Mouse (Mus musculus) liver, embryonic 13.5 days (tissue): ENCODE measurements around the gene Pwp2. TPM values are rescaled to one million over a fixed set of nuclear protein-coding genes. Genes with fewer than 3 reads are reported as not detected.
"Not testable (repeated sequence)": the region's sequence is repeated elsewhere in the genome, so short reads cannot be mapped to it uniquely, and the experiment has no call there.

Experiments used
- ATAC-seq: fragments of 200-750 bp; cut with Nextera tagmentation; 2 replicates; pipeline ENCODE4 v1.8.0; 2017; ENCODE audit warnings: low read depth, mild to moderate bottlenecking, moderate number of reproducible peaks, moderate library complexity
- DNase-seq: peaks from one replicate; pipeline ENCODE4 v3.0.0; 2022
- H3K27ac ChIP-seq: fragments of 300-500 bp; sonication (generic); 2 replicates; pipeline ENCODE4 v1.5.1; 2015; ENCODE audit warnings: moderate library complexity, mild to moderate bottlenecking, inconsistent platforms
- H3K27me3 ChIP-seq: fragments of 300-500 bp; sonication (generic); 2 replicates; pipeline ENCODE4 v1.6.1; 2015; ENCODE audit warnings: mild to moderate bottlenecking, inconsistent platforms
- H3K36me3 ChIP-seq: fragments of 300-500 bp; sonication (generic); 2 replicates; pipeline ENCODE4 v1.6.1; 2015; ENCODE audit warnings: mild to moderate bottlenecking, inconsistent platforms
- H3K4me1 ChIP-seq: fragments of 300-500 bp; sonication (generic); replicated peaks from 2 replicates; pipeline ENCODE4 v1.6.1; 2015; ENCODE audit warnings: inconsistent platforms
- H3K4me2 ChIP-seq: fragments of 300-500 bp; sonication (generic); 2 replicates; pipeline ENCODE4 v1.6.1; 2015; ENCODE audit warnings: inconsistent platforms, mild to moderate bottlenecking, moderate library complexity
- H3K4me3 ChIP-seq: fragments of 300-500 bp; sonication (generic); replicated peaks from 2 replicates; pipeline ENCODE4 v1.5.1; 2015; ENCODE audit warnings: mild to moderate bottlenecking, inconsistent platforms
- H3K9ac ChIP-seq: fragments of 300-500 bp; sonication (generic); 2 replicates; pipeline ENCODE4 v1.6.1; 2015; ENCODE audit warnings: mild to moderate bottlenecking, inconsistent platforms
- H3K9me3 ChIP-seq: fragments of 300-500 bp; sonication (generic); replicated peaks from 2 replicates; pipeline ENCODE4 v1.6.1; 2016; ENCODE audit warnings: inconsistent platforms
- WGBS: fragments of 180-500 bp; shearing (Covaris S2); methylation state at CpG from one replicate; pipeline ENCODE4 v1.1.7; 2015; ENCODE audit not compliant: insufficient replicate concordance; 5-methylcytosine and 5-hydroxymethylcytosine counted together
- polyA plus RNA-seq: library from polyadenylated mRNA; unstranded; fragments of >200 nt; fragmentation: Nextera tagmentation; extraction: Ambion mirVana; gene quantifications from 2 replicates; pipeline ENCODE4 v1.2.1, GENCODE M21; 2015

Pwp2 gene
- polyA plus RNA-seq, 1 experiment from 2014 or later, result 16.6 TPM

DNA sequence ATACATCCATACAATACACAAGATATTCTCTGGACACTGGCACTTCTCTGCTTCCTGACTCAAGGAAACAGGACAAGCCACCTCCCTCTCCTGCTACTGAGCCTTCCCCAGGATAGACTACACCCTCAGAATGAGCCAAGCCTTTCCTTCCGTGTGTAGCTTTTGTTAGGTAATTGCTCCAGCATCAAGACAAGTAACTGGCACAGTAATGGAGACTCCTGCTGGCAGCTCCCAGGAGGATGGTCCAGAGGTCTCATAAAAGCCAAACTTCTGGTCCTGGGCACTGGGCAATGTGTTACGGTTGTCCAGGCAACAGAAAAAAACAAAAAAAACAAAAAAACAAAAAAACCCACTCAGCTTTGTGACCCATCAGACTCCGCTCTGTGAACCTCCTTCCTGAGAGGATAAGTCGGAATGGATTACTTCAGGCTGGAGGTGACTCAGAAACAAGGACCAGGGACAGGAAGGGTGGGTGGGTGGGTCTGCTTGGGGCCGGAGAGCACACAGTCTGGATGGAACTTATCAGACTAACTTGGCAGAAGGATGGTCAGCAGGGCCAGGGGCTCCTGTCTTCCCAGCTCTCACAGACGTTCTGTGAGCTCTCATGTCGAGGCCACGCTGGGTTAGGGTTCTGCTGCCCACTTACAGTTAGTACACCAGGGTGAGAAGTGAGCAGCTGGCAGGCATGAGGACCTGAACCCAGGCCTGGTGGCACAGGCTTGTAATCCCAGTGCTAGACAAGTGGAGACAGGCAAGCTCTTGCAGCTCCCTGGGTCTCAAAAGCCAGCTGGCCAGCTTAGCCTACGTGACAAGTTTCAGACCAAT, 57.7 kb downstream of the Pwp2 start:
- H3K27me3 ChIP-seq, result no peaks in the 10 kb centered on the region

DNA sequence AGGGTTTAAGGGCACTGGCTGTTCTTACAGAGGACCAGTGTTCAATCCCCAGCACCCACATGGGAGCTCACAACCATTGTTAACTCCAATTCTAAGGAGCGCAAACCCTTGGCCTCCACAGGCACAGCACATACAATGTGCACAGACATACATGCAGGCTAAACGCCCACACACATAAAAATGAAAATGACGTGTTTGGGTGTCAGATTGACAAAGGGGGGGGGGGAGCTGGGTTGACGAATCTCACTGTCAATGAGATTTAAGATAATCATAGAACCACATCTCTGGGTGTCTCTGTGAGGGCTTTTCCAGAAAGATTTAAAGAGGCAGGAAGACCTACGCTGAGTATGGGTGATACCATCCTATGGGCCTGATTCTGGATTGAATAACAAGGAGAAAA, 58.6 kb downstream of the Pwp2 start:
- ATAC-seq (no peak), DNase-seq (no peak)
- Histone ChIP-seq H3K4me3 (no peak overlapping the region), H3K9me3 (no peaks in the 10 kb centered on the region), H3K4me1 (peaks cover 6% of the 10 kb centered on the region), H3K4me2 (no peak overlapping the region), H3K36me3 (no peaks in the 10 kb centered on the region), H3K27me3 (no peaks in the 10 kb centered on the region), H3K27ac (no peak overlapping the region), H3K9ac (no peak overlapping the region)
- 66% methylated on average over 5 of the region's 5 CpGs for WGBS

More for the DNA sequence above, 57.7 kb downstream of the Pwp2 start:
- Histone ChIP-seq H3K9ac (no peak overlapping the region), H3K4me2 (no peak overlapping the region), H3K27ac (no peak overlapping the region), H3K36me3 (no peaks in the 10 kb centered on the region), H3K4me3 (no peak overlapping the region), H3K9me3 (no peaks in the 10 kb centered on the region), H3K4me1 (peaks cover 6% of the 10 kb centered on the region)
- DNase-seq, result no peak
- WGBS, result 59% methylated on average over 9 of the region's 9 CpGs
- no peak for ATAC-seq

DNA sequence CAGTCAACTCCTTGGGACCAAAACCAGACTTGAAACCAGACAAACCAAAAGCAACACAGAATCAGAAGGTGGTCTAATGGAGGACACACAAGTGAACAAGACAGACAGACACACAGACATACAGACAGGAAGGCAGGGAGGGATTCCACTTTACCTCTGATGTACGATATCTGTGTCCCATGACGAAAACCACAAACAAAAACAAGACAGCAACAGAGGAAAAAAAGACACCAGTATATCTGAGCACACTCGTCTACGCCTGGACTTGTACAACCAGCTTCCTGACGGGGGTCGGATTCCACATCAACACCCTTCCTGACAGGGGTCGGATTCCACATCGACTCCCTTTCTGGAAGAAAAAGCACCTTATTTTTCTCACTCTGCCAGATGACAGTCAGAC, 59.9 kb downstream of the Pwp2 start:
- not testable (repeated sequence) for ATAC-seq, H3K9me3 ChIP-seq, H3K9ac ChIP-seq, H3K36me3 ChIP-seq, H3K27ac ChIP-seq, H3K4me3 ChIP-seq, H3K27me3 ChIP-seq, H3K4me1 ChIP-seq, DNase-seq, H3K4me2 ChIP-seq
- WGBS, result 43% methylated on average over 8 of the region's 8 CpGs

DNA sequence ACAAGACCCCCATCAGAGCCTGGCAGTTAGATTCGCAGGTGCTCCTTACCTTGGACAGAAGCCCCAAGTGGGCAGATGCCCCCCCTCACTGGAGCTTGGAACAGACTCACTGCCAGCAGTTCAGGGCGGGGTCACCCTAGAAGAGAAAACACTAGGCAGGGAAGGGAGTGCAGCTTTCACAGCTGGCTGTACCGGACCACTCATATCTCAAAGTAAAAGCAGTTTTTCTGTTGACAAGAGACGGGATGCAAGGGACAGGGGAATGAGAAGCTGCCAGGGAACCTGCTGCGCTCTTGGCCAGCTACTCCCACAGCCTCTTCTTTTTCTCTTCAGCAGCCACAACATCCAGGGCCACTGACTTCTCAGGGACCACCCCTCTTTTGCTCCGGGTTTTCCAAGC, 60.8 kb downstream of the Pwp2 start:
- DNase-seq, H3K9ac ChIP-seq, H3K4me2 ChIP-seq, H3K36me3 ChIP-seq, H3K9me3 ChIP-seq, H3K27me3 ChIP-seq, H3K4me3 ChIP-seq, H3K4me1 ChIP-seq, ATAC-seq, H3K27ac ChIP-seq: not testable (repeated sequence)
- WGBS, result 34% methylated on average over 6 of the region's 6 CpGs

Other genes with a start within 250 kb of the Pwp2 start
- gene Trpm2, start 214.6 kb downstream of the Pwp2 start, polyA plus RNA-seq, result 0.73 and 0.94 TPM in 2 replicates
- 4.6 and 5.7 TPM in 2 replicates for gene 1810043G02Rik, start 206.6 kb downstream of the Pwp2 start, polyA plus RNA-seq
- 94.0 and 98.3 TPM in 2 replicates for gene Pfkl, start 175.1 kb downstream of the Pwp2 start, polyA plus RNA-seq
- gene Dnmt3l, start 143.2 kb downstream of the Pwp2 start, polyA plus RNA-seq, result not detected in 2 replicates
- not detected in 2 replicates for gene Aire, start 141.5 kb downstream of the Pwp2 start, polyA plus RNA-seq
- gene Icosl, start 115.8 kb downstream of the Pwp2 start, polyA plus RNA-seq, result 2.0 TPM in 2 replicates
- 17.5 and 18.6 TPM in 2 replicates for gene D10Jhu81e, start 15.4 kb downstream of the Pwp2 start, polyA plus RNA-seq
- 15.6 and 15.8 TPM in 2 replicates for gene Trappc10, start 59.5 kb upstream of the Pwp2 start, polyA plus RNA-seq
- 18.1 and 19.5 TPM in 2 replicates for gene Agpat3, start 167.3 kb upstream of the Pwp2 start, polyA plus RNA-seq
- gene Rrp1, start 227.9 kb upstream of the Pwp2 start, polyA plus RNA-seq, result 160 and 177 TPM in 2 replicates
- gene Cstb, start 240.5 kb upstream of the Pwp2 start, polyA plus RNA-seq, result 97.6 and 107 TPM in 2 replicates